Comparison of ENCODE assay signal across 9 mouse cellular contexts in genomic region chr2:30618487-30619248, GRCm38 (mm10). TPM values are rescaled to one million over a fixed set of nuclear protein-coding genes. Genes with fewer than 3 reads are reported as not detected.
DNase-seq lines count a peak whose midpoint lies in the region; ATAC-seq and TF ChIP-seq lines count a peak whose summit lies in the region.
"Had no signal": no experiment of that assay in that cellular context is flagged by ENCODE, and none has a peak within 500 bp of the region (broad histone marks: within the 10 kb centered on the region; RNA-seq: fewer than 3 reads in every experiment).

No protein-coding gene starts in this region.

- no peaks in the 10 kb centered on the region for H3K9me3 ChIP-seq in intestine, embryonic 16.5 days (ENCODE audit: control insufficient read depth, low read length)
- H3K9me3 ChIP-seq in liver, embryonic 11.5 days (ENCODE audit: control insufficient read depth, low read length), result peaks cover 3% of the 10 kb centered on the region; the same call in 1 of the 2 replicates
- no peaks in the 10 kb centered on the region for H3K9me3 ChIP-seq in stomach, postnatal 0 days (ENCODE audit: control insufficient read depth, low read length)
- H3K9me3 ChIP-seq: G1E had no signal

- 0 out of 2 replicates have a peak, but pooled peaks have one; percentile 13 for TF ChIP-seq CTCF in stomach, postnatal 0 days (IDR thresholded peaks at IDR 0.05; ENCODE audit: low read depth)

- peaks cover 21% of the 10 kb centered on the region for H3K4me1 ChIP-seq in intestine, embryonic 16.5 days (ENCODE audit: control insufficient read depth, insufficient read depth, low read length)
- peaks cover 13% of the 10 kb centered on the region; the same call in 1 of the 2 replicates for H3K4me1 ChIP-seq in liver, embryonic 11.5 days (replicated peaks; ENCODE audit: control insufficient read depth, insufficient read depth, low read length)
- peaks cover 4% of the 10 kb centered on the region; the same call in 1 of the 2 replicates for H3K4me1 ChIP-seq in stomach, postnatal 0 days (replicated peaks; ENCODE audit: control insufficient read depth, insufficient read depth)

- H3K4me3 ChIP-seq in intestine, embryonic 16.5 days (ENCODE audit: low read length), result no peak overlapping the region
- no peak overlapping the region for H3K4me3 ChIP-seq in liver, embryonic 11.5 days (ENCODE audit: low read depth, low read length)
- H3K4me3 ChIP-seq in stomach, postnatal 0 days (ENCODE audit: low read depth, low read length), result no peak overlapping the region

- peak overlapping the region; percentile 72 for H3K27ac ChIP-seq in intestine, embryonic 16.5 days (ENCODE audit: low read length)
- H3K27ac ChIP-seq in liver, embryonic 11.5 days (ENCODE audit: low read depth, low read length), result peak overlapping the region; percentile 42; the same call in 1 of the 2 replicates
- H3K27ac ChIP-seq in stomach, postnatal 0 days (replicated peaks), result peak overlapping the region; percentile 86

- peak; percentile 94 for ATAC-seq in intestine, embryonic 16.5 days
- ATAC-seq in liver, embryonic 11.5 days (replicated peaks; ENCODE audit: low FRiP score), result peak; percentile 45
- ATAC-seq in stomach, postnatal 0 days (ENCODE audit: low FRiP score, low TSS enrichment), result peak; percentile 85

- H3K9ac ChIP-seq in intestine, embryonic 16.5 days (ENCODE audit: low read depth, low read length), result peak overlapping the region; percentile 55
- no peak overlapping the region for H3K9ac ChIP-seq in liver, embryonic 11.5 days (ENCODE audit: low read depth, low read length)
- H3K9ac ChIP-seq in stomach, postnatal 0 days (ENCODE audit: low read length), result no peak overlapping the region

- H3K4me2 ChIP-seq in intestine, embryonic 16.5 days (ENCODE audit: low read depth, low read length), result peak overlapping the region; percentile 34
- H3K4me2 ChIP-seq in liver, embryonic 11.5 days, result no peak overlapping the region
- 0 out of 2 replicates have a peak overlapping the region, but pooled peaks have one; percentile 12 for H3K4me2 ChIP-seq in stomach, postnatal 0 days (replicated peaks; ENCODE audit: low read depth)

- no peaks in the 10 kb centered on the region for H3K36me3 ChIP-seq in intestine, embryonic 16.5 days (ENCODE audit: control insufficient read depth, insufficient read depth, low read length)
- no peaks in the 10 kb centered on the region for H3K36me3 ChIP-seq in liver, embryonic 11.5 days (ENCODE audit: control insufficient read depth, insufficient read depth, low read length)
- H3K36me3 ChIP-seq in stomach, postnatal 0 days (ENCODE audit: control insufficient read depth, insufficient read depth, low read length), result no peaks in the 10 kb centered on the region
- H3K36me3 ChIP-seq: G1E had no signal

- WGBS in intestine, embryonic 16.5 days, result 53% methylated on average over 6 of the region's 6 CpGs
- 56% methylated on average over 6 of the region's 6 CpGs for WGBS in liver, embryonic 11.5 days
- WGBS in stomach, postnatal 0 days, result 49% methylated on average over 6 of the region's 6 CpGs

- TF ChIP-seq EP300 in stomach, postnatal 0 days (optimal IDR thresholded peaks at IDR 0.05), result no peak

- no peaks in the 10 kb centered on the region for H3K27me3 ChIP-seq in intestine, embryonic 16.5 days (replicated peaks; ENCODE audit: control insufficient read depth, insufficient read depth, low read length)
- peaks cover 7% of the 10 kb centered on the region; the same call in 1 of the 2 replicates for H3K27me3 ChIP-seq in liver, embryonic 11.5 days (replicated peaks; ENCODE audit: control insufficient read depth, insufficient read depth, low read length)
- H3K27me3 ChIP-seq in stomach, postnatal 0 days (ENCODE audit: control insufficient read depth, insufficient read depth, low read length), result no peaks in the 10 kb centered on the region

- peak; percentile 49 to 58 for DNase-seq in urinary bladder, adult 18-20 months (ENCODE audit: low spot score in 2 of 2)
- no peak for DNase-seq in urinary bladder, postnatal 10 days (ENCODE audit: low spot score)
- no peak for DNase-seq in liver, embryonic 11.5 days (ENCODE audit: low spot score)
- DNase-seq in stomach, postnatal 0 days (ENCODE audit: low spot score), result peak; percentile 74
- DNase-seq in right cerebral cortex, postnatal 4 days, result no peak
- DNase-seq in ovary, postnatal 14 days (ENCODE audit: low spot score), result no peak
- DNase-seq in frontal cortex, postnatal 36 days (ENCODE audit: low spot score in 2 of 2), result no peak

RNA-seq across cellular contexts. Expression of gene Cstad, which starts 23.8 kb away (rescaled TPM):
- 0.58 and 0.99 TPM in 2 replicates for polyA plus RNA-seq in intestine, embryonic 16.5 days (2015; fragmentation: Nextera tagmentation; extraction: Ambion mirVana)
- 0.38 TPM in 1 of 2 replicates, not detected in the other for polyA plus RNA-seq in liver, embryonic 11.5 days (2014; fragmentation: Nextera tagmentation; extraction: Ambion mirVana)
- polyA plus RNA-seq in stomach, postnatal 0 days (2015; fragmentation: Nextera tagmentation; extraction: Ambion mirVana), result 0.57 and 0.63 TPM in 2 replicates
- polyA plus RNA-seq: G1E had no signal

Comparison
In these comparisons a context has a peak if more than half of its experiments do, and no peak if none do; other contexts are left out.
1. DNase-seq: peak in urinary bladder, adult 18-20 months (2 of 2) and stomach, postnatal 0 days (single experiment); none in urinary bladder, postnatal 10 days (single experiment), liver, embryonic 11.5 days (single experiment), right cerebral cortex, postnatal 4 days (single experiment), ovary, postnatal 14 days (single experiment) and frontal cortex, postnatal 36 days (0 of 2).
2. Peak in every context shown above with its lines, with median percentiles within 50 percentile points of each other: ATAC-seq and H3K27ac ChIP-seq.